Mouse (Mus musculus): ENCODE data around the gene Tut4. TPM values are rescaled to one million over a fixed set of nuclear protein-coding genes. Genes with fewer than 3 reads are reported as not detected.

Gene Tut4
- 75.2 and 92.0 TPM in 2 replicates for polyA plus RNA-seq (2014; fragmentation: Nextera tagmentation; extraction: Ambion mirVana)

DNA sequence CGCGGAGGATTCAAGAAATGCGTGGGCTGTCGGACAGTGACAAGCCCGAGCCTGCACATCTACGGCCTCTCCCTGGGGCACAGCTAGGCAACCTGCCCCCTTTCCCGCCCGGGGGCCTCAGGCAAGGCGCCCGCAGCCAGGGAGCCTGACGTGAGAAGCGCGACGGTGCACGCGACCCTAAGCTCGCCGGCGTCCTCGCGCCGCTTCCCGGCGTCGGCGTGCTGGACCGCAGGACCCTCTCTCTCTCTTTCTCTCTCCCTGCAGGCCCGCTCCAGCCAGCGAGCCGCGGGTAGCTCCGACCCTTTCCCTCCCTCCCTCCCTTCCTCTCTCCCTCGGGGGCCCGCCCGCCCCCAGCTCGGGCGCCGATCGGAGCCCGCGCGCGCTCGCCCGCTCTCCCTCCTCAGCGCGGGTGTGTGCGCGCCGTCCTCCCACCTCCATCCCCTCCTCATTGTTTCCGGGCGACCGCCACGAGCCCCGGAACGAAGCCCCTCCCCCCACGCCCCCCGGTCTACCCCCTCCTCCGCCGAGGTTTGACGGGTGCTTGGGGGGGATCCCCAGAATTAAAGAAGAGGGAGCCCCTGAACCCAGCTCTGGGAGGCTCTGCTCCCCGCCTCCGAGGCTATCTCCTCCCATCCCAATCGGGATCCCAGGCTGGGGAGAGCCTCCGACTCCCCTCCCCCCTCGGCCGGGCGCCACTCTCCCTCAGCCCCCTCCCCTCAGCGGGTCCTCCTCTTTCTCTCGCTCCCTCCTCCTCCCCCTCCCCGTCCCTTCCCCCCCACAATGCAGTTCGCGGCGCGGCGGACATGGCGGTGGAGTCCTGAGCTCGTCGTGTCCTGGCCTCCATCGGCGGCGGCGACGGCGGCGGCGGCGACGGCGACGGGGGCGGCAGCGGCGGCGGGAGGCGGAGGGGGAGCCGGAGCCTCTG, at the start of gene Tut4:
TSS of gene Tut4 (plus strand) at position 196 of the 925 bp plus-strand sequence.
- WGBS, result under 1% methylated on average over 81 of the region's 97 CpGs
- H3K9me3 ChIP-seq (ENCODE audit: control insufficient read depth, low read length), result no peaks in the 10 kb centered on the region
- H3K36me3 ChIP-seq (ENCODE audit: control insufficient read depth, insufficient read depth, low read length), result no peaks in the 10 kb centered on the region; the same call in 1 of the 2 replicates
- H3K9ac ChIP-seq (ENCODE audit: low read length), result peak within 1 kb of the TSS; percentile 99
- no peaks in the 10 kb centered on the region for H3K27me3 ChIP-seq (ENCODE audit: control insufficient read depth, insufficient read depth, low read length)
- peak within 1 kb of the TSS; percentile 99 for H3K27ac ChIP-seq (ENCODE audit: low read depth, low read length)
- peak; percentile 93 for ATAC-seq (replicated peaks; ENCODE audit: low FRiP score)
- peak within 1 kb of the TSS; percentile 99 for H3K4me3 ChIP-seq (ENCODE audit: low read depth, low read length)
- DNase-seq (ENCODE audit: low spot score), result peak; percentile 98
- H3K4me1 ChIP-seq (replicated peaks; ENCODE audit: control insufficient read depth, insufficient read depth, low read length), result no peaks in the 10 kb centered on the region; the same call in 1 of the 2 replicates
- H3K4me2 ChIP-seq (ENCODE audit: low read depth, low read length, severe bottlenecking), result peak within 1 kb of the TSS; percentile 81

DNA sequence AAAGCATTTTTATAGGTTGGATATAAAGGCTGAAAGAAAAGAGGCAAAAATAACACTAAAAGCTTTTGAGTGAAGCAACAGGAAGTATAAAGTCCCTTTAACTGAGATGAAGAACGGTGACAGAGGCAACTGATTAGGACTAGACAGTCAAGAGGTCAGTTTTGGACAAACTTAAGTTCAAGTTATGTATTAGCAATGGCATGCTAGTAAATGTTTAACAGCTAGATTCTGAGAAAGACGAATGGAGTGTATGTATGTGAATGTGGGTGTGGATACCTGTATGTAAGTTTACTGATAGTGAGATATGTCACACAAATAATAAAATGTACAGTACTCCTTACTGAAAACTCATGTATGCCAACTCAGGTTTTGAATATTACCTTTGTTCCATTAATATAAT, 34.6 kb upstream of the Tut4 start:
- Histone ChIP-seq H3K4me2 (ENCODE audit: low read depth, low read length, severe bottlenecking) (no peak overlapping the region), H3K36me3 (ENCODE audit: control insufficient read depth, insufficient read depth, low read length) (no peaks in the 10 kb centered on the region), H3K27me3 (ENCODE audit: control insufficient read depth, insufficient read depth, low read length) (no peaks in the 10 kb centered on the region), H3K4me1 (replicated peaks; ENCODE audit: control insufficient read depth, insufficient read depth, low read length) (no peaks in the 10 kb centered on the region), H3K9me3 (ENCODE audit: control insufficient read depth, low read length) (no peaks in the 10 kb centered on the region), H3K27ac (ENCODE audit: low read depth, low read length) (no peak overlapping the region), H3K4me3 (ENCODE audit: low read depth, low read length) (no peak overlapping the region), H3K9ac (ENCODE audit: low read length) (no peak overlapping the region)
- WGBS, result 91% methylated on average over 2 of the region's 2 CpGs
- ATAC-seq (replicated peaks; ENCODE audit: low FRiP score) (no peak), DNase-seq (ENCODE audit: low spot score) (no peak)

- no peak for DNase-seq (ENCODE audit: low spot score)
- Histone ChIP-seq H3K9ac (ENCODE audit: low read length) (no peak overlapping the region), H3K27ac (ENCODE audit: low read depth, low read length) (no peak overlapping the region), H3K4me2 (ENCODE audit: low read depth, low read length, severe bottlenecking) (no peak overlapping the region), H3K27me3 (ENCODE audit: control insufficient read depth, insufficient read depth, low read length) (no peaks in the 10 kb centered on the region), H3K4me1 (replicated peaks; ENCODE audit: control insufficient read depth, insufficient read depth, low read length) (peaks cover 19% of the 10 kb centered on the region), H3K4me3 (ENCODE audit: low read depth, low read length) (no peak overlapping the region), H3K36me3 (ENCODE audit: control insufficient read depth, insufficient read depth, low read length) (no peaks in the 10 kb centered on the region), H3K9me3 (ENCODE audit: control insufficient read depth, low read length) (no peaks in the 10 kb centered on the region)
- 81% methylated on average over 11 of the region's 11 CpGs for WGBS
- no peak for ATAC-seq (replicated peaks; ENCODE audit: low FRiP score)
These were observed 31.4 kb upstream of the Tut4 start for GRCm38 (mm10) chr4:108427719-108428340.

GRCm38 (mm10) chr4:108428341-108428721, 30.9 kb upstream of the Tut4 start:
- Histone ChIP-seq H3K4me1 (replicated peaks; ENCODE audit: control insufficient read depth, insufficient read depth, low read length) (peaks cover 20% of the 10 kb centered on the region), H3K27ac (ENCODE audit: low read depth, low read length) (no peak overlapping the region), H3K9me3 (ENCODE audit: control insufficient read depth, low read length) (no peaks in the 10 kb centered on the region), H3K4me2 (ENCODE audit: low read depth, low read length, severe bottlenecking) (no peak overlapping the region), H3K4me3 (ENCODE audit: low read depth, low read length) (no peak overlapping the region), H3K36me3 (ENCODE audit: control insufficient read depth, insufficient read depth, low read length) (no peaks in the 10 kb centered on the region), H3K9ac (ENCODE audit: low read length) (no peak overlapping the region), H3K27me3 (ENCODE audit: control insufficient read depth, insufficient read depth, low read length) (no peaks in the 10 kb centered on the region)
- ATAC-seq (replicated peaks; ENCODE audit: low FRiP score) (no peak), DNase-seq (ENCODE audit: low spot score) (no peak)
- WGBS, result 90% methylated on average over 6 of the region's 6 CpGs

- Histone ChIP-seq H3K27ac (ENCODE audit: low read depth, low read length) (peak overlapping the region; percentile 90), H3K4me3 (ENCODE audit: low read depth, low read length) (no peak overlapping the region), H3K4me2 (ENCODE audit: low read depth, low read length, severe bottlenecking) (peak overlapping the region; percentile 3; the same call in 1 of the 2 replicates), H3K4me1 (replicated peaks; ENCODE audit: control insufficient read depth, insufficient read depth, low read length) (peaks cover 24% of the 10 kb centered on the region), H3K9ac (ENCODE audit: low read length) (peak overlapping the region; percentile 27; the same call in 1 of the 2 replicates), H3K36me3 (ENCODE audit: control insufficient read depth, insufficient read depth, low read length) (no peaks in the 10 kb centered on the region), H3K27me3 (ENCODE audit: control insufficient read depth, insufficient read depth, low read length) (no peaks in the 10 kb centered on the region), H3K9me3 (ENCODE audit: control insufficient read depth, low read length) (no peaks in the 10 kb centered on the region)
- 11% methylated on average over 4 of the region's 4 CpGs for WGBS
- peak; percentile 88 for DNase-seq (ENCODE audit: low spot score)
- ATAC-seq (replicated peaks; ENCODE audit: low FRiP score), result peak; percentile 97
These were observed 28.3 kb upstream of the Tut4 start for GRCm38 (mm10) chr4:108430656-108431560.

DNA sequence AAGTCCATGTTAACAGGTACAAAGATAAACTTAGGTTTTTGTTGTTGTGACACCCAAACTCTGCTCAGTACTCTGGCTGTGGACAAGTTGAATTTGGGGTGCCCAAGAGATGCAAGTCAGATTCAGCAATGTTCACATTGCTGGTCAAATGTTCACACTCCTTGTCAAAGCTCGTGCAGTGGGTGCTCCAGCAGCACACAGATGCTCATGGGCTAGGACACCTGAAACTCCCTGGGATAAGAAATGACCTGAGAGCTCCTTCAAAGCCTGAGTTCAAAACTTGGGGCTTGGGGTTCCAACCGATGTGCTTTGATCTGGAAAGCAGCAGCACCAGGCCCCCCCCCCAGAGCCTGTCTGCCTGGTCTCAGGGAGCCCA, 27.7 kb upstream of the Tut4 start:
- DNase-seq (ENCODE audit: low spot score) (no peak), ATAC-seq (replicated peaks; ENCODE audit: low FRiP score) (peak; percentile 7; the same call in 1 of the 2 replicates)
- Histone ChIP-seq H3K9me3 (ENCODE audit: control insufficient read depth, low read length) (no peaks in the 10 kb centered on the region), H3K4me1 (replicated peaks; ENCODE audit: control insufficient read depth, insufficient read depth, low read length) (peaks cover 26% of the 10 kb centered on the region), H3K4me2 (ENCODE audit: low read depth, low read length, severe bottlenecking) (no peak overlapping the region), H3K36me3 (ENCODE audit: control insufficient read depth, insufficient read depth, low read length) (no peaks in the 10 kb centered on the region), H3K9ac (ENCODE audit: low read length) (0 out of 2 replicates have a peak overlapping the region, but pooled peaks have one; percentile 5), H3K27ac (ENCODE audit: low read depth, low read length) (peak overlapping the region; percentile 90), H3K4me3 (ENCODE audit: low read depth, low read length) (no peak overlapping the region), H3K27me3 (ENCODE audit: control insufficient read depth, insufficient read depth, low read length) (no peaks in the 10 kb centered on the region)
- WGBS, result 24% methylated on average over 2 of the region's 2 CpGs

GRCm38 (mm10) chr4:108433341-108433740, 25.9 kb upstream of the Tut4 start:
- H3K4me3 ChIP-seq (ENCODE audit: low read depth, low read length), result no peak overlapping the region
- no peaks in the 10 kb centered on the region for H3K36me3 ChIP-seq (ENCODE audit: control insufficient read depth, insufficient read depth, low read length)
- H3K27me3 ChIP-seq (ENCODE audit: control insufficient read depth, insufficient read depth, low read length), result no peaks in the 10 kb centered on the region
- 22% methylated on average over 6 of the region's 6 CpGs for WGBS
- H3K9ac ChIP-seq (ENCODE audit: low read length), result no peak overlapping the region
- DNase-seq (ENCODE audit: low spot score) (no peak), ATAC-seq (replicated peaks; ENCODE audit: low FRiP score) (no peak)
- peak overlapping the region; percentile 8; the same call in 1 of the 2 replicates for H3K27ac ChIP-seq (ENCODE audit: low read depth, low read length)
- H3K4me2 ChIP-seq (ENCODE audit: low read depth, low read length, severe bottlenecking), result no peak overlapping the region
- no peaks in the 10 kb centered on the region for H3K9me3 ChIP-seq (ENCODE audit: control insufficient read depth, low read length)
- H3K4me1 ChIP-seq (replicated peaks; ENCODE audit: control insufficient read depth, insufficient read depth, low read length), result peaks cover 28% of the 10 kb centered on the region

DNA sequence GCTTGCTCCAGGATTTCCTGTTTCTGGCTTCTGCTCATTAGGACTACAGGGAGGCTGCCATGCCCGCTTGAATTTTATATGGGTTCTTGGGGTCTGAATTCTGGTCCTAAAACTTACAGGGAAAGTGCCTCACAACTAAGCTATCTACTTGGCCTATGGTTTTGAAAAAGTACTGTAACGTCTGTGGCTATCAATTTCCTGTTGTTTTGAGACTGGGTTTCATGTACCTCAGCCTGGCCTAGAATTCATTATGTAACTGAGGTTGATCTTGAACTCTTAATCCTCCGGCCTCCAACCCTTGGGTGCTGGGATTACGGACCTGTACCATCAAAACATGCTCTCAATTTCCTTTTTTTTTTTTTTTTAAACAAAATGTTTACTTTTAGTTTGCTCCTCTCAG, 25.0 kb upstream of the Tut4 start:
- Histone ChIP-seq H3K36me3 (ENCODE audit: control insufficient read depth, insufficient read depth, low read length) (no peaks in the 10 kb centered on the region), H3K4me3 (ENCODE audit: low read depth, low read length) (no peak overlapping the region), H3K27ac (ENCODE audit: low read depth, low read length) (no peak overlapping the region), H3K9me3 (ENCODE audit: control insufficient read depth, low read length) (no peaks in the 10 kb centered on the region), H3K4me2 (ENCODE audit: low read depth, low read length, severe bottlenecking) (no peak overlapping the region), H3K27me3 (ENCODE audit: control insufficient read depth, insufficient read depth, low read length) (no peaks in the 10 kb centered on the region), H3K4me1 (replicated peaks; ENCODE audit: control insufficient read depth, insufficient read depth, low read length) (peaks cover 28% of the 10 kb centered on the region), H3K9ac (ENCODE audit: low read length) (no peak overlapping the region)
- no peak for ATAC-seq (replicated peaks; ENCODE audit: low FRiP score)
- no peak for DNase-seq (ENCODE audit: low spot score)
- 84% methylated on average over 4 of the region's 4 CpGs for WGBS
